Mouse (Mus musculus) stomach, postnatal 0 days (tissue): ENCODE measurements around the gene Skiv2l.

Experiments used
- CTCF ChIP-seq: IDR thresholded peaks from 2 replicates; pipeline ENCODE4 v1.5.1; 2016; ENCODE audit warnings: antibody characterized with exemption, low read depth, mild to moderate bottlenecking, moderate library complexity
- EP300 ChIP-seq: optimal IDR thresholded peaks from 2 replicates; pipeline ENCODE3; 2016; ENCODE audit warnings: antibody characterized with exemption

DNA sequence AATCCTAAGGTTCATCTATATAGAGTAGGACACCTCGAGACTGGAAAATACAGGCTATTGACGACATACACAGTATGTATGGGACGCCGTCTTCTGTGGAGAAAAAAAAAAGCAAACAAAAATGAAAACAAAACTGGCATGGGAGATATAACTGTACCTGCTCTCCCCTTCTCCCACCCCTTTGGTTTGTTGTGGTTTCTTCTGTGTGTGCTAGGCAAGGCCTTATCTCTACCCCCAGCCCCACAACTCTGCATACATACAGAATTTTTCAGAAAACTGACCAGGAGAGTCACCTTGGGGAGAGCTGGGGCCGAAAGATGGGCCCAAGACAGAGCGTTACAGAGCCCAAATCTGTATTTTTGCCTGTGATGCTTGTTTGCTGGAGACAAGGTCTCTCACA is 34.7 kb upstream of the Skiv2l start:
- TF ChIP-seq CTCF: no peak
- TF ChIP-seq EP300: no peak
